Mouse (Mus musculus) G1E-ER4 (cell line): ENCODE results near the gene Ppdpf. TPM values are rescaled to one million over a fixed set of nuclear protein-coding genes. Genes with fewer than 3 reads are reported as not detected.

ENCODE experiments used
- GATA1 ChIP-seq: IDR thresholded peaks from one replicate; pipeline ENCODE4 v1.8.0; 2012; ENCODE audit warnings: low read length, inconsistent platforms
- polyA plus RNA-seq: library from polyadenylated mRNA; stranded (reverse); fragments of >175 nt; gene quantifications from 2 replicates; pipeline ENCODE4 v1.2.3, GENCODE M21; 2012

Ppdpf gene
- polyA plus RNA-seq, 1 experiment: 260 TPM

DNA sequence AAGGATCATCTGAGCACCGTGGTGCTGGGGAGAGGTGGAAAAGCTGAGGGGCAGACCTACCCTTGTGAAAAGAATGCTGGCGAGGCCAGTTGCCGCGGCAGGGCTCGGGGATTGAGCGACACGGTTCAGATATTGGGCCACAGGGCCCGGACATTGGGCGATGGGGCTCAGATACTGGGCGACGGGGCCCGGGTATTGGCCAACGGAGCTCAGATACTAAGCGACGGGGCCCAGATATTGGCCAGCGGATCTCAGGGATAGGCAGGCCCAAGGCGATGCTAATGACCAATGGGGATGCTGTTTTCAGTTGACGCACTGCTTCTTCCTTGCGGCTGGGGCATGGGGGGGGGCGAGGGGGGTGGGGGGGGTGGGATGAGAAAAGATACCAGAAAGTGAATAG lies 44.1 kb downstream of the Ppdpf start:
- TF ChIP-seq GATA1: no peak

DNA sequence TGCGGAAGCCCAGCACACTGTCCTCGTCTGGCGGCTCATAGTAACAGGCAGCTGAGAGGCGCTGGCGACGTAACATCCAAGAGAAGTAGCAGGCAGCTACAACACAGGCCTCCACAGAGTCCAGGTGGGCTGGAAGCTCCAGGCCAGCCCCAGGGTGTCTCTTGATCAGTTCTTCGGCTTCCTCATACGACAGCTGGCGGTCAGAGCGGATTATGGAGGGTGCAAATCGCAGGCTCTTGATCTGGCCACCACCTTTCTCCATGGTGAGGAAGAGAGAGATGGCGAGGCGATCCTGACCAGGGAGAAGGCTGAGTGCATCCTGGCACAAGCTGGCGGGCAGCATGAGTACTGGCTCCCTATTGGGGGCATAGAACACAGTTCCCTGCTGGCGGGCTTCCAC lies 46.4 kb downstream of the Ppdpf start:
- TF ChIP-seq GATA1: no peak

DNA sequence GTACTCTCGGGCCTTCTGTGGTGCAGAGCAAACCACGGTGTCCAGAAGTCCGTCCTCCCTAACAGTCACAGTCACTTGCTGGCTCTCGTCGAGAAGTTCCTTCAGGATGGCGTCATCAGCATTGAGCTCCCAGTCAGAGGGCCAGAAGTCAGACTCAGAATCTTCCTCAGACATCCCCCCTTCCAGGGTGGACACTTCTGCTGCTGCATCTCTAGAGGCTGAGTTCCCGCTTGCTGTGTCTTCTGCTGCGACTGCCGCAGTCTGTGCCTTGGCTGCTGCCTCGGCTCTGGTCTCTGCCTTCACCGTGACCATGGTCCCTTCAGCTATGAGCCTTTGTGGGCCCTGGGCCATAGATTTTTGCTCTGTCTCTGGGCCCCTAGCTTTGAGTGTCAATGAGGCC lies 47.6 kb downstream of the Ppdpf start:
- no peak for TF ChIP-seq GATA1

DNA sequence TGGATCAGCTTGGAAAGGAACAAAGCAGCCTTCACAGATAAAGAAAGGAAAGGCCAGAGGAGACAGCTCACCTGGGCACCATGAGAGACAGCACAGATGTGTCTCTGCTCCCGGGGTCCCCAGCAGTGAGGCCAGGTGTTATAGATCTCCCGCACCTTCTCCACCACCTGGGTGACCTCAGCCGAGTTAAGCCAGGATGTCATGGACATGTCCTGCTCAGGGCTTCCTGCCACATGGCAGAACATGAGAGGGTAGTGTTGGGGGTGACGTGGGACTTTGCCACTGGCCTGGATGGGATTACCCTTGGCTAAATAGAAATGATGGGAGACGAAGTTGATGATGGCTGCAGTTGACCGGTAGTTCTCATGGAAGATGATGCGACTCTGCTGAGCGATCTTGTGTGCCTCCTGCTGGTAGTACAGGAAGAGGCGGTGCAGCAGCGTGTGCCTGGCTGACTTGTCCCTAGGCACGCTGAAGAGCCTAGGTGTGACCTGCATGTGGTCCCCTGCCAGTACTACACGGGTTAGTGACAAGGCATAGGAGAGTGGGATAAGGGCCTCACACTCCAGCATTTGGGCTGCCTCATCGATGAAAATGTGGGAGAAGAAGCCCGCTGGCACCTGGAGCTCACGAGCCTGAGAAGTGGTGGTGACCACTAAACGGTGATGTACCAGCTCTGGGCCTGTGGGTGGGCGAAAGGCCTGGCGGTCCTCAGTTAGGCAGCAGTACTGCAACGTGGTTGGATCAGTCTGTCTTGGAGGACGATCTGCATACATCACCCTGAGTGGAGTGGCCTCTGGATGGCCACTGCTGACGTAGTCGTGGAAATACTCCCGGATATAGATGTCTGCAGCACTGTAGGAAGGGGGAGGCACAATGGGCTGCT lies 48.9 kb downstream of the Ppdpf start:
- no peak for TF ChIP-seq GATA1

DNA sequence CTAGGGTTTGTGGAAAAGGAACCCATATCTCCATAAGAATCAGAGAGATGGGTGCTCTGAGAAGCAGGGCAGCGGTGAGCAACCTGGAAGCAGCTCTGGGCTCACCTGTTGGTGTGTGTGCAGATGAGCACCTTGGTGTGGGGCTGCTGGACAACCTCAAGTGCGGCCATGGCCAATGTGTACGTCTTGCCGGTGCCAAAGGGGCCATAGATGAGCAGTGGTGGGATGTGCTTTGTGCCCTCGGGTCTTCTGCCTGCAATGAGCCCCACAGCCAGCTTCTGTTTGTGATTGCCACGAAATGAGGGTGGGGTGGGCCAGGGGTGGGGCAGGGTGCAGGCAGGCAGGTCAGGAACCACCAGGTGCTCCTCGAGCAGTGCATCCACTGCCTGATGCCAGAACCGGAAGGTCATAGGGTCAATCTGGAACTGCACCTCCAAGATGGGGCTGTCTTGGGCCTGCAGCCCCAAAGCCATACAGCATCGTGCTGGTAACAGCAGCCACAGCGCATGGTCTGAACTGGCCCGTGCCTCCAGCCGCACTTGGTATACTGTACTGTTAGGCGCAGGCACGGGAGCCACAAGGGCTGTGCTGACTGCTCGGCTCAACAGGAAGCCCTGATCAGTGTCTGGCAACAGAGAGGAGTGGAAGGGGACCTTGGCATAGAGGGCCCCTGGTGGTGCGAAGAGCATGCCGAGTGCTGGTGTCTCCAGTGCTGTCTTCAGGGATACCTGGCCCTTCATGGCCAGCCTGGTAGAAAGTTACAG lies 50.4 kb downstream of the Ppdpf start:
- TF ChIP-seq GATA1: no peak

DNA sequence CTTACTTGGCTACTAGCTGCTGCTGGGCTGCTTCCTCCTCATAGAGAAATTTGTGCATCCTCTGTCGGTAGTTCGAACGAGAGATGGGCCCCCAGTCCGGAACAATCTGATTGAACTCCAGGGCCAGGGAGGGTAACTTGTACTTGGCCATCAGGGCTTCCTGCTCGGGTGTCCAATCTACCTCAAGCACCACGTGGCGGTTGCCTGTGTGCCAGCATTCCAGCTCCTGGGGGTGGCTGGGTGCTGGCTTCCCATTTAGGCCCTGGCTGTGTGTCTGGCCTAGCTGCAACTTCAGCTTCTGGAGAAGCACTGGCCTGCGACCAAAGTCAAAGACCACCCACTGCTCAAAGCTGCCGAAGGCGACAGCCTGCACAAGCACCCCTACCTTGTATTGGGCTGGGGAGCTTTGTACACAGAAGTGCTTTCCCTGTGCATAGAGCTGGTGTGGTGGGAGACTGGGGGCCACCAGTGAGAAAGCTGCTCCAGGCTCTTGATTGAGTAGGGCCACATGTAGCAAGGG lies 51.1 kb downstream of the Ppdpf start:
- TF ChIP-seq GATA1: no peak

Other genes with a start within 250 kb of the Ppdpf start
- not detected in 2 replicates for gene Nkain4, start 232.5 kb upstream of the Ppdpf start, polyA plus RNA-seq
- 31.0 and 35.0 TPM in 2 replicates for gene Arfgap1, start 220.0 kb upstream of the Ppdpf start, polyA plus RNA-seq
- gene Col20a1, start 200.7 kb upstream of the Ppdpf start, polyA plus RNA-seq: 0.52 and 0.57 TPM in 2 replicates
- not detected in 2 replicates for gene Chrna4, start 143.7 kb upstream of the Ppdpf start, polyA plus RNA-seq
- not detected in 2 replicates for gene Kcnq2, start 51.9 kb upstream of the Ppdpf start, polyA plus RNA-seq
- gene Eef1a2, start 30.2 kb upstream of the Ppdpf start, polyA plus RNA-seq: not detected in 2 replicates
- not detected in 2 replicates for gene Ptk6, start 15.5 kb downstream of the Ppdpf start, polyA plus RNA-seq
- gene Srms, start 25.9 kb downstream of the Ppdpf start, polyA plus RNA-seq: not detected in 2 replicates
- not detected in 2 replicates for gene Fndc11, start 32.8 kb downstream of the Ppdpf start, polyA plus RNA-seq
- 12.4 and 14.2 TPM in 2 replicates for gene Helz2, start 54.8 kb downstream of the Ppdpf start, polyA plus RNA-seq
- gene Gmeb2, start 100.8 kb downstream of the Ppdpf start, polyA plus RNA-seq: 10.8 and 19.1 TPM in 2 replicates
- not detected in 2 replicates for gene Stmn3, start 127.3 kb downstream of the Ppdpf start, polyA plus RNA-seq
- gene Rtel1, start 132.5 kb downstream of the Ppdpf start, polyA plus RNA-seq: 25.1 and 35.5 TPM in 2 replicates
- gene Zgpat, start 177.7 kb downstream of the Ppdpf start, polyA plus RNA-seq: 36.5 and 42.9 TPM in 2 replicates
- gene Arfrp1, start 178.2 kb downstream of the Ppdpf start, polyA plus RNA-seq: 21.7 and 25.2 TPM in 2 replicates
- gene Lime1, start 192.8 kb downstream of the Ppdpf start, polyA plus RNA-seq: 17.7 and 30.2 TPM in 2 replicates